Mouse (Mus musculus): ENCODE results near the gene Dhrs1. TPM values are rescaled to one million over a fixed set of nuclear protein-coding genes. Genes with fewer than 3 reads are reported as not detected.

The Dhrs1 gene
- total RNA-seq, 1 experiment from 2014 or later = 25.3 TPM

DNA sequence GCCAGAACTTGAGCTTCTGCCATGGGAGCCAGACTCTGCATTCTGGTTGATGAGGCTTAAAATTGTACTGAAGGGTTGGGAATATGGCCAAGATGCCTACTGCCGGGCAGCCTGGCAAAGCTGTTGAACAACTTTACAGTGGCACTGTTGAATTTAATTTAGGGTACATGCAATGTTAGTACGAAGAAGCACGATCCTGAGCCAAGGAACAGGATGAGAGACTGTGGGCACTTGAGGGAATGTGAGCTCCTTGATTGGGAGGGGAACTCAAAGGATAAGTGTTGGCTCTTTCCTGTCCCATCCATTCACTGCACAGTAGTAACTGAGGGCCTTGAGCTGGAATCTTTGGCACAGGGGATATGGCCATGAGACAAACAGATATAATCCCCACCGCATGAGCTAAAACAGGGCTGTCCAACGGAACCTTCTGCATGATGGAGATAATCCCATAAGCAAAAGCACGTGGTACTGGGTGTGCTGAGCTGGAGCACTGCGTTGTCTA is 14.9 kb downstream of the Dhrs1 start:
- ATAC-seq (replicated peaks in 1 of 2; ENCODE audit: insufficient read depth in 1 of 2, low FRiP score in 2 of 2, low TSS enrichment in 1 of 2, low read depth in 1 of 2, poor library complexity in 2 of 2, severe bottlenecking in 2 of 2) = no peak

GRCm38 (mm10) chr14:55730116-55730515 is 15.4 kb downstream of the Dhrs1 start:
- no peak for ATAC-seq (replicated peaks in 1 of 2; ENCODE audit: insufficient read depth in 1 of 2, low FRiP score in 2 of 2, low TSS enrichment in 1 of 2, low read depth in 1 of 2, poor library complexity in 2 of 2, severe bottlenecking in 2 of 2)

DNA sequence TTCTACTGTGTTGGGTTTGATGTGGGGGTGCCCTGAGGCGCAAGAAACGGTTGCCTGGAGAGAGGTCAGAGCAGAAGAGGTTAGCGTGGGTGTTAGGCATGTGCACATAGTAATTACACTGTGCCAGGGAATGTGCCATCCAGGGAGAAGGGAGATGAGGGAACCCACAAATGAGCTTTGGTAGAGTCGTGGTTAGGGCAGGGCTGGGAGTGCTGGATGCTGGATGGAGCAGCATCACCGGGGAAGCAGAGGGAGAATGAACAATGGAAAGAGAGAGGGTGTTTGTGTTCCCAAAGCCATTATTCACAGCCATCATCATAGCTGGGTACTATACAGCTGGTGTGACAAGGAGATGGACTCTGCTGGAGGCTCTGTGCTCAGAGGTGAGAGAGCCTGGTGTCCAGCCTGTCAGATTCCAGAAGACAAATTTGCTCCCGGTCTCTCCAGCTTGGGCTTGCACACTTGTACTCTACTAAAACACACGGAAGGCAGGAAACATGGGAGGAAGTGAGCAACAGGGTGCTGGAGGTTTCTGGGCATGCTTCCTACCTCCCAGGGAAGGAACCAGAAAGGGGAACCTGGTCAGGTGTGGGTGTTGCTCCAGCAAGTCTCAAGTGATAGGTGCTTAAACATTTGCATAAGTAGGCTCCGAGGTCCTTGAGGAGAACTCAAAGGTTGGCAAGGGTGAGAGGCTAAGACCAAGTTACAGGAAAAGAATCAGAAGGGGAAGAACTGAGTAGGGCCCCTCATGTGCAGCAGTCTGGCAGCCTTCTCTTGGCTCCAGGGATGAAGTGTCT is 17.4 kb downstream of the Dhrs1 start:
- ATAC-seq (replicated peaks in 1 of 2; ENCODE audit: insufficient read depth in 1 of 2, low FRiP score in 2 of 2, low TSS enrichment in 1 of 2, low read depth in 1 of 2, poor library complexity in 2 of 2, severe bottlenecking in 2 of 2) = peak in 1 of 2 experiments; percentile 30; a peak in 1 of 4 replicates

- ATAC-seq (replicated peaks in 1 of 2; ENCODE audit: insufficient read depth in 1 of 2, low FRiP score in 2 of 2, low TSS enrichment in 1 of 2, low read depth in 1 of 2, poor library complexity in 2 of 2, severe bottlenecking in 2 of 2) = no peak
These were observed 19.2 kb downstream of the Dhrs1 start for GRCm38 (mm10) chr14:55726261-55726660.

- peak; percentile 66 to 72 for ATAC-seq (replicated peaks in 1 of 2; ENCODE audit: insufficient read depth in 1 of 2, low FRiP score in 2 of 2, low TSS enrichment in 1 of 2, low read depth in 1 of 2, poor library complexity in 2 of 2, severe bottlenecking in 2 of 2)
These were observed 21.0 kb downstream of the Dhrs1 start for GRCm38 (mm10) chr14:55724411-55724871.

GRCm38 (mm10) chr14:55723433-55723832 is 22.1 kb downstream of the Dhrs1 start:
- ATAC-seq (replicated peaks in 1 of 2; ENCODE audit: insufficient read depth in 1 of 2, low FRiP score in 2 of 2, low TSS enrichment in 1 of 2, low read depth in 1 of 2, poor library complexity in 2 of 2, severe bottlenecking in 2 of 2) = no peak

DNA sequence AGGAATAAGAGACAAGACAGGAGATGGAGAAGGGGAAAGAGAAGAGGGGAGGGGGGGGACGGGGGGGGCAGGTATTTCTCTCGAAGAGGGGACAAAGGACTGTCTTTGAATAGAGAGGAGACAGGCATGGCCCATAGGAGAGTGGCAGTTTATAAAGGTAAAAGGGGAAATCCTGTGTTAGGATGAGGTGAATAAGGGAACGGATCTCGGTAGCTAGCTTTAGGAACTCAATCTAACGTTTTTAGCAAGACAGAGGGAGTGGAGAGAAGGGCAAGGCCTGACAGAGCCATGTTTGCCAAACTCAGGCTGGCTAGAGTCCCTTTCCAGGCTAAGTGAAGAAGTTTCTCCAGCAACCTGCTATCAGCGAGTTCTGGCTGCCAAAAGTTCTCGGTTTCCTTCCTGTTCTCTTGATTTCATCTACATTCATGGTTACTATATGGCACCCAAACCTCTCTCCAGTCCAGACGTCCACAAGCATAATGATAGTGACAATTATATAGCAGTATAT is 23.0 kb downstream of the Dhrs1 start:
- ATAC-seq (replicated peaks in 1 of 2; ENCODE audit: insufficient read depth in 1 of 2, low FRiP score in 2 of 2, low TSS enrichment in 1 of 2, low read depth in 1 of 2, poor library complexity in 2 of 2, severe bottlenecking in 2 of 2) = no peak

- peak; percentile 70 to 71 for ATAC-seq (replicated peaks in 1 of 2; ENCODE audit: insufficient read depth in 1 of 2, low FRiP score in 2 of 2, low TSS enrichment in 1 of 2, low read depth in 1 of 2, poor library complexity in 2 of 2, severe bottlenecking in 2 of 2)
These were observed 23.6 kb downstream of the Dhrs1 start, which contains the start of gene Rabggta for GRCm38 (mm10) chr14:55721700-55722437. Gene Rabggta, minus strand, starts transcription at chr14:55722263.

DNA sequence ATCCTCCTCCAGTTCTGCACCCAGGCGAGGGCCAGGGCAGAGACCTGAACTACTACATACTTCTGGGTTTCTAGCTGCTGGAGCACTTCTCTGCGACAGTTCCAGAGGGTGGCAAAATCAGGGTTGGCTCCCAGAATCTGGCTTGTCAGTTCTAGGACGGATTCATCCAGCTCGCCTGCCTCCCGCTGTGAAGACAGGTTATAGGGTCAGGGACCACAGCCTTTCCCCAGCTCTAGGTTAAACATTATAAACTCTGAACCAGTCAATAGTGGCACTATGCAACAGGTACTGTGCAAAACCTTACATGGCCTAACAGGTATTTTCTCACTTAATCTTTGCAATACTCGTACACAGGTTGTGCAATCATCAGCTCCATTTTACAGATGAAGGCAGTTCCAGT is 24.4 kb downstream of the Dhrs1 start:
- no peak for ATAC-seq (replicated peaks in 1 of 2; ENCODE audit: insufficient read depth in 1 of 2, low FRiP score in 2 of 2, low TSS enrichment in 1 of 2, low read depth in 1 of 2, poor library complexity in 2 of 2, severe bottlenecking in 2 of 2)

- no peak for ATAC-seq (replicated peaks in 1 of 2; ENCODE audit: insufficient read depth in 1 of 2, low FRiP score in 2 of 2, low TSS enrichment in 1 of 2, low read depth in 1 of 2, poor library complexity in 2 of 2, severe bottlenecking in 2 of 2)
These were observed 24.8 kb downstream of the Dhrs1 start for GRCm38 (mm10) chr14:55720666-55721065.

DNA sequence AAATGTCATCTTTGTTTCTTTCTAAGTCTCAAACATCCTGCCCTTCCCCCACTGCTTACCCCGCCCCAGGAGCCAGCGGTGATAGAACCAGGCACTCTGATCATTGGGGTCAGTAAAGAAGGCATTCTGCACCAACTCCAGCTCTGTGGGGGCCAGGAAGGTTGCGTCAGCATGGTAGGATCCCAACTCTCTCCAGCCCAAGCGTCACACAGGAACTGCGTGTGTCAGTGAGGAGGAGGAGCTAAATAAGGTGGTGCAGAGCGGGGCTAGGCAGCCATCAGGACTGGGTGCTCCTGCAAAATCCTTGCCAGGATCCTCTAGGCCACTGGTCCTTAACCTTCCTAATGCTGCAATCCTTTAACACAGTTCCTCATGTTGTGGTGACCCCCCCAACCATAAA is 25.8 kb downstream of the Dhrs1 start:
- no peak for ATAC-seq (replicated peaks in 1 of 2; ENCODE audit: insufficient read depth in 1 of 2, low FRiP score in 2 of 2, low TSS enrichment in 1 of 2, low read depth in 1 of 2, poor library complexity in 2 of 2, severe bottlenecking in 2 of 2)

GRCm38 (mm10) chr14:55716884-55717283 is 28.6 kb downstream of the Dhrs1 start:
- no peak for ATAC-seq (replicated peaks in 1 of 2; ENCODE audit: insufficient read depth in 1 of 2, low FRiP score in 2 of 2, low TSS enrichment in 1 of 2, low read depth in 1 of 2, poor library complexity in 2 of 2, severe bottlenecking in 2 of 2)

- no peak for ATAC-seq (replicated peaks in 1 of 2; ENCODE audit: insufficient read depth in 1 of 2, low FRiP score in 2 of 2, low TSS enrichment in 1 of 2, low read depth in 1 of 2, poor library complexity in 2 of 2, severe bottlenecking in 2 of 2)
These were observed 29.2 kb downstream of the Dhrs1 start for GRCm38 (mm10) chr14:55716271-55716670.

- ATAC-seq (replicated peaks in 1 of 2; ENCODE audit: insufficient read depth in 1 of 2, low FRiP score in 2 of 2, low TSS enrichment in 1 of 2, low read depth in 1 of 2, poor library complexity in 2 of 2, severe bottlenecking in 2 of 2) = no peak
These were observed 30.6 kb downstream of the Dhrs1 start for GRCm38 (mm10) chr14:55714893-55715292.

- ATAC-seq (replicated peaks in 1 of 2; ENCODE audit: insufficient read depth in 1 of 2, low FRiP score in 2 of 2, low TSS enrichment in 1 of 2, low read depth in 1 of 2, poor library complexity in 2 of 2, severe bottlenecking in 2 of 2) = no peak
These were observed 31.8 kb downstream of the Dhrs1 start, which contains the start of gene Tgm1 for GRCm38 (mm10) chr14:55713729-55714122. Gene Tgm1, minus strand, starts transcription at chr14:55713926.

GRCm38 (mm10) chr14:55713007-55713728 is 32.3 kb downstream of the Dhrs1 start:
- peak; percentile 73 to 80 for ATAC-seq (replicated peaks in 1 of 2; ENCODE audit: insufficient read depth in 1 of 2, low FRiP score in 2 of 2, low TSS enrichment in 1 of 2, low read depth in 1 of 2, poor library complexity in 2 of 2, severe bottlenecking in 2 of 2)

DNA sequence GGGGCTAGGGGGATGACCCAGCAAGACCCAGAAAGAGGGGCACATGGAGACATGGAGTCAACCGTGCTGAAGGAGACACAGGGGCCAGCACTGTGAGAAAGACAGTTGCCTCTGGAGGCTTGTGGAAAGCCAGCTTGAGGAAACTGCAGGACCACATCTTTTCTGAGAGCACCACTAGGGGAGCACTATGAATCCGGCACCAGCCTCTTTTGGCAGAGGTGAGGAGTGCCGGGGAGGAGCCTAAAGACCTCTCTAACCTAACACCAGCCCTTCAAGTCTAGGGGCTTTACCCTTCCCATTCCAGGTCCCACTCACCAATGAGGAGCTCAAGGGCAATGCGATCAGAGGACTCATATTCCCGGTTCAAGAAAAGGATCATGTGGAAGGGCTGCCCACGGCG is 33.7 kb downstream of the Dhrs1 start:
- no peak for ATAC-seq (replicated peaks in 1 of 2; ENCODE audit: insufficient read depth in 1 of 2, low FRiP score in 2 of 2, low TSS enrichment in 1 of 2, low read depth in 1 of 2, poor library complexity in 2 of 2, severe bottlenecking in 2 of 2)
